Mouse (Mus musculus): ENCODE measurements at regions not wholly inside any gene's neighbourhood (a gene's known extent, or its start where the extent isn't known, plus 50 kb on each side); places are given as distances from the start of the nearest gene placed in this dataset.

DNA sequence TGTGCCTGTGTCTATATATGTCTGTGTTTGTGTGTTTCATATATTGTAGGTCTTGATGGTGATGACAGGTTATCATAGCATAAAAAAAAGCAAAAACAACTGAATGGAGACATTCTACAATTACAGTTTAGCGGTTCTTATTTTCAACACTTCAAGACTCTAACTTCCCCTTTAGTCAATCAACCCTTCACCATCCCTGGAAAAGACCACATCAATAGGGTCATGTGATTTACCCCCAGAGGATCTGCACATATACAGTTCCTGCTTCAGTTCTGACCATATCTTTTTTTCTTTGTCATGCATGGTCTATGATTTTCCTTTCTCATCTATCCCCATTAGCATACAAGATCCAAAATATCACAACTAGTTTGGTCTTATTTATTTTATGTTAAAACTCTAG, 3348.9 kb upstream of the Lrrc6 start:
- no peak for DNase-seq (ENCODE audit: low read depth in 3 of 3, low spot score in 3 of 3)
- TF ChIP-seq CTCF (IDR thresholded peaks at IDR 0.05; ENCODE audit: low read depth) (no peak), EP300 (IDR thresholded peaks at IDR 0.05; ENCODE audit: low read depth) (no peak)
- Histone ChIP-seq H3K4me1 (replicated peaks; ENCODE audit: control insufficient read depth in 2 of 2, insufficient read depth in 2 of 2, low read length in 1 of 2) (no peaks in the 10 kb centered on the region), H3K4me2 (ENCODE audit: low read depth) (no peak overlapping the region), H3K4me3 (ENCODE audit: insufficient read depth in 1 of 2, low read depth in 2 of 2, low read length in 2 of 2) (no peak overlapping the region), H3K27me3 (ENCODE audit: control insufficient read depth, insufficient read depth, low read length) (no peaks in the 10 kb centered on the region), H3K9me3 (ENCODE audit: control insufficient read depth, low read length) (no peaks in the 10 kb centered on the region), H3K9ac (replicated peaks) (no peak overlapping the region), H3K27ac (no peak overlapping the region), H3K36me3 (replicated peaks; ENCODE audit: control insufficient read depth, insufficient read depth, low read depth) (no peaks in the 10 kb centered on the region)
- WGBS (ENCODE audit: insufficient replicate concordance): 27% methylated on average over 1 of the region's 1 CpGs
- no peak for ATAC-seq (ENCODE audit: insufficient read depth)
